Comparison of ENCODE assay signal across 9 mouse cellular contexts in genomic region chr4:32248990-32249393, GRCm38 (mm10). TPM values are rescaled to one million over a fixed set of nuclear protein-coding genes. Genes with fewer than 3 reads are reported as not detected.
DNase-seq lines count a peak whose midpoint lies in the region; ATAC-seq lines count a peak whose summit lies in the region.
"Had no signal": no experiment of that assay in that cellular context is flagged by ENCODE, and none has a peak within 500 bp of the region (broad histone marks: within the 10 kb centered on the region; RNA-seq: fewer than 3 reads in every experiment).

No protein-coding gene starts in this region.

- no peak overlapping the region for H3K9ac ChIP-seq in heart, embryonic 13.5 days
- H3K9ac ChIP-seq in forebrain, embryonic 11.5 days (ENCODE audit: low read length): no peak overlapping the region
- H3K9ac ChIP-seq in liver, embryonic 11.5 days (ENCODE audit: low read depth, low read length): no peak overlapping the region
- H3K9ac ChIP-seq: embryonic facial prominence, embryonic 12.5 days had no signal

- no peaks in the 10 kb centered on the region for H3K27me3 ChIP-seq in heart, embryonic 13.5 days (replicated peaks)
- no peaks in the 10 kb centered on the region for H3K27me3 ChIP-seq in forebrain, embryonic 11.5 days (ENCODE audit: control insufficient read depth, insufficient read depth, low read length)
- no peaks in the 10 kb centered on the region for H3K27me3 ChIP-seq in liver, embryonic 11.5 days (replicated peaks; ENCODE audit: control insufficient read depth, insufficient read depth, low read length)
- H3K27me3 ChIP-seq: embryonic facial prominence, embryonic 12.5 days had no signal

- intact Hi-C loops in heart, postnatal 36 days (cut with DNase I): loop anchor here (1.0 to 10.0 kb wide), 4 partner anchors 96 to 323 kb away; no protein-coding TSS in a partner anchor

- H3K4me2 ChIP-seq in heart, embryonic 13.5 days: no peak overlapping the region
- no peak overlapping the region for H3K4me2 ChIP-seq in forebrain, embryonic 11.5 days (ENCODE audit: low read depth, low read length, severe bottlenecking)
- H3K4me2 ChIP-seq in liver, embryonic 11.5 days: peak overlapping the region; percentile 23; the same call in 1 of the 2 replicates

- DNase-seq in heart, postnatal 36 days: no peak
- DNase-seq in A20 (ENCODE audit: low read depth, low spot score): peak; percentile 84
- DNase-seq in forebrain, embryonic 11.5 days (ENCODE audit: low spot score): peak; percentile 60
- DNase-seq in liver, embryonic 11.5 days (ENCODE audit: low spot score): no peak
- no peak for DNase-seq in testis, postnatal 14 days (ENCODE audit: low spot score)
- DNase-seq in ovary, postnatal 36 days (ENCODE audit: low spot score): no peak
- no peak for DNase-seq in cerebellum, adult 8-10 months

- 0 out of 2 replicates have a peak overlapping the region, but pooled peaks have one; percentile 17 for H3K27ac ChIP-seq in heart, embryonic 13.5 days (replicated peaks)
- peak overlapping the region; percentile 25; the same call in 1 of the 2 replicates for H3K27ac ChIP-seq in forebrain, embryonic 11.5 days (ENCODE audit: low read depth, low read length)
- no peak overlapping the region for H3K27ac ChIP-seq in liver, embryonic 11.5 days (ENCODE audit: low read depth, low read length)

- H3K4me1 ChIP-seq in heart, embryonic 13.5 days: peaks cover 84% of the 10 kb centered on the region
- H3K4me1 ChIP-seq in forebrain, embryonic 11.5 days (replicated peaks; ENCODE audit: control insufficient read depth, insufficient read depth, low read length): peaks cover 36% of the 10 kb centered on the region
- H3K4me1 ChIP-seq in liver, embryonic 11.5 days (replicated peaks; ENCODE audit: control insufficient read depth, insufficient read depth, low read length): peaks cover 49% of the 10 kb centered on the region

- H3K4me3 ChIP-seq in heart, embryonic 13.5 days: no peak overlapping the region
- H3K4me3 ChIP-seq in forebrain, embryonic 11.5 days (ENCODE audit: low read depth, low read length): no peak overlapping the region
- H3K4me3 ChIP-seq in liver, embryonic 11.5 days (ENCODE audit: low read depth, low read length): no peak overlapping the region
- H3K4me3 ChIP-seq: embryonic facial prominence, embryonic 12.5 days had no signal

- 61% methylated on average over 9 of the region's 9 CpGs for WGBS in heart, embryonic 13.5 days
- WGBS in forebrain, embryonic 11.5 days: 57% methylated on average over 9 of the region's 9 CpGs
- 38% methylated on average over 9 of the region's 9 CpGs for WGBS in liver, embryonic 11.5 days

- no peaks in the 10 kb centered on the region for H3K36me3 ChIP-seq in heart, embryonic 13.5 days
- H3K36me3 ChIP-seq in forebrain, embryonic 11.5 days (ENCODE audit: control insufficient read depth, insufficient read depth, low read length): no peaks in the 10 kb centered on the region
- no peaks in the 10 kb centered on the region for H3K36me3 ChIP-seq in liver, embryonic 11.5 days (ENCODE audit: control insufficient read depth, insufficient read depth, low read length)
- H3K36me3 ChIP-seq: embryonic facial prominence, embryonic 12.5 days had no signal

- no peaks in the 10 kb centered on the region for H3K9me3 ChIP-seq in heart, embryonic 13.5 days
- H3K9me3 ChIP-seq in forebrain, embryonic 11.5 days (ENCODE audit: control insufficient read depth, low read length): no peaks in the 10 kb centered on the region
- H3K9me3 ChIP-seq in liver, embryonic 11.5 days (ENCODE audit: control insufficient read depth, low read length): no peaks in the 10 kb centered on the region
- H3K9me3 ChIP-seq: embryonic facial prominence, embryonic 12.5 days had no signal

- no peak for ATAC-seq in heart, embryonic 13.5 days (ENCODE audit: extremely low read depth, insufficient number of reproducible peaks, low FRiP score, low TSS enrichment)
- ATAC-seq in forebrain, embryonic 11.5 days (replicated peaks; ENCODE audit: low FRiP score): no peak
- no peak for ATAC-seq in liver, embryonic 11.5 days (replicated peaks; ENCODE audit: low FRiP score)

RNA-seq across cellular contexts. Expression of gene Bach2, which starts 10.4 kb away (rescaled TPM):
- polyA plus RNA-seq in heart, embryonic 13.5 days (2015; fragmentation: Nextera tagmentation; extraction: Ambion mirVana): 7.0 and 7.1 TPM in 2 replicates
- 1 to 10 TPM; 5.4 to 6.4 TPM for total RNA-seq in heart, postnatal 36 days (2021)
- 16.2 and 17.3 TPM in 2 replicates for polyA plus RNA-seq in forebrain, embryonic 11.5 days (2014; fragmentation: Nextera tagmentation; extraction: Ambion mirVana)
- 3.7 and 4.8 TPM in 2 replicates for polyA plus RNA-seq in liver, embryonic 11.5 days (2014; fragmentation: Nextera tagmentation; extraction: Ambion mirVana)

Comparison
In these comparisons a context has a peak if more than half of its experiments do, and no peak if none do; other contexts are left out.
1. DNase-seq: peak in A20 (single experiment) and forebrain, embryonic 11.5 days (single experiment); none in heart, postnatal 36 days (0 of 2), liver, embryonic 11.5 days (single experiment), testis, postnatal 14 days (single experiment), ovary, postnatal 36 days (single experiment) and cerebellum, adult 8-10 months (single experiment).